Mouse (Mus musculus) mouse trophoblast stem cell (cell line): ENCODE results near the gene Plcg2.

ENCODE experiments used
- in situ Hi-C, 2 experiments: fragments of 300-500 bp; cut with MseI, MboI; formaldehyde crosslinking; loops; 2 replicates in 1 of 2; 3 replicates in 1 of 2; pipeline ENCODE4 v1.15.1; 2025

Gene Plcg2

GRCm38 (mm10) chr8:117546386-117546785 is 48.3 kb downstream of the Plcg2 start:
- in situ Hi-C loops = no loop called here

GRCm38 (mm10) chr8:117547945-117548344 is 49.9 kb downstream of the Plcg2 start:
- in situ Hi-C loops = no loop called here

DNA sequence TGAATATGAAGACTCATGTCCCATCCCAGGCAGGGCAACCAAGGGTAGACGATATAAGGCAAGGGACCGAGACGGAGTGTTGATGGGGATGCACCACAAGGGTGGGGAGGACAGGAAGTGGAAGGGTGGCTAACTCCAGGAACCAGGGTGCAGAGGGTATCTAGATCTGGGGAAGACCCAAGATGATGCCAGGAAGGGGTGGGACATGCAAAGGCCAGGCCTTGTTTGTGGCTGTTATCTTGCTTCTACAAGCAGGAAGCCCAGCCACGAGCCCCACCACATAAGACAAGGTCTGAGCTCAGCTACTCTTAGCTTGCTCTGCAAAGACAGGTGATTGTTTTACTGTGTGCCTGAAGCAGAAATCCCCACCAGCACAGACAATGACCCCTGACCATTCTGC is 50.4 kb downstream of the Plcg2 start:
- in situ Hi-C loops = no loop called here

DNA sequence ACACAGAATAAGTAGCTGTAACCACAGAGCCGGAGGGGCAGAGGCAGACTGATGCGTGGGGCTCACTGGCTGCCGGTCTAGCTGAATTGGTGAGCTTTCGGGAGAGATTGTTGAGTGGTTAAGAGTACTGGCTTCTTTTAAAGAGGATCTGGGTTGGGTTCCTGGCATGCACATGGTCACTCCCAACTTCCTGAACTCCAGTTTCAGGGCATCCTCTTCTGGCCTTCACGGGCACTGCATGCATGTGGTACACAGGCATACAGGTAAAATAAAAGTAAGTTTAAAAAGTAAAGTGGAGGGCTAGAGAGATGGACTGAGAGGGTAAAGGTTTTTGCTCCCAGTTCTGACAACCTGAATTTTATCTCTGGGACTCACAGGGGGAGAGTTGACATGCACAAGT is 52.4 kb downstream of the Plcg2 start:
- in situ Hi-C loops = no loop called here

GRCm38 (mm10) chr8:117561014-117561413 is 62.9 kb downstream of the Plcg2 start:
- in situ Hi-C loops = no loop called here

DNA sequence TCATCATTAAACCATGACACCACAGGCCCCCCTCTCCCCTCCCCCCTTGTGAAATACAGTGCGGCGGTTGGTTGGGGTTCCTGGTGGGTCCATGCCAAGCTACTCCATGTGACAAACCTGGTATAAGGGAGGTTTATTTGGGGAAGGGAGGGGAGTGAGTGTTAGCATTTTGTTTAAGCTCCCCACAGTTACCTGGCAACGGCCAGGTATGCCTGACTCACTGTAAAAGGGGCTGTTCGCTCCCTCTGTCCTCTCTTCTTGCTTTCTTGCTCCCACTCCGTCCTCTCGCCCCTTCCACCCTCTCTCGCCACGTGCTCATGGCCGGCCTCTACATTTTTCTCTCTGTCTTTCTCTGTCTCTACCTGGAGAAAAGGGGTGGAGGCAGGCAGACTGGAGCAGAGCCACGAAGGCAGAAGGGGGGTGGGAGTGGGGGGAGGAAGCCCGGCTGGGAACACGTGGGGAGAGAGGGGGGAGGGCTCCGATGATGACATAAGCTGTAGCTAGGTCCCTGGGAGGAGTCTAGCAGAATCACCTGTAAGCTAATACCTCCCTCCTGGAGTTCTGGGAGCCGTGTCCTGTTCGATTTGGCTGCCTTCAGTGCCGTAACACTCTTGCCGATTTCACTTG is 63.8 kb downstream of the Plcg2 start:
- in situ Hi-C loops = no loop called here

DNA sequence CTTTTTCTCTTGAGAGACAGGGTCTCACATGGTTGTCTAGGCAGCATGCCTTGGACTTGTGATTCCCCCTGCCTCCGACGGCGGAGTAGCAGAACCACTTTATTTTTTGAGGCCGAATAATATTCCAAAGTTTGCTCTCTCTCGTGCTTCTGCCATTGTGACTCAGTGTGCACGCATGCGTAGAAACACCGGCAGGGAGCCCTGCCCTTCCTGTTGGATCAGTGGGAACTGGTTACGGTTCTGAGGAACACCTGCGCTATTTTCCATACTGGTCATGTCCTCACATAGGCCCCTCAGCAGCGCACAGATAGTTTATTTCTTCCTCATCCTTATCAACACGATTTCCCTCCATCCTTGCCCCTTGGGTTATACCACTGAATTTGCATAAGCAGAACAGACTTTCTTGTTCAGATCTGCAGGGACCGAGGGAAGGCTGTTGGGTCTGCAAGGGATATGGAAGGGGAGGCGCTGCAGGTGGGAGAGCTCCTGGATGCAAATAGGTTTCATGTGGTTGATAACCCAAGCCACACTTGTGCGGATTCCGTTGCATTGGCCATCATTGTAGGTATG is 64.4 kb downstream of the Plcg2 start:
- in situ Hi-C loops = no loop called here

GRCm38 (mm10) chr8:117569409-117569808 is 71.3 kb downstream of the Plcg2 start:
- in situ Hi-C loops = loop anchor here in 1 of 2 experiments (5.0 kb wide), 1 partner anchor 87 kb away; no protein-coding TSS in a partner anchor

- in situ Hi-C loops = no loop called here
These were observed 78.2 kb downstream of the Plcg2 start for GRCm38 (mm10) chr8:117576291-117576785.

- in situ Hi-C loops = no loop called here
These were observed 79.0 kb downstream of the Plcg2 start for GRCm38 (mm10) chr8:117577059-117577458.

- in situ Hi-C loops = no loop called here
These were observed 79.8 kb downstream of the Plcg2 start for GRCm38 (mm10) chr8:117577883-117578282.

- in situ Hi-C loops = no loop called here
These were observed 80.8 kb downstream of the Plcg2 start for GRCm38 (mm10) chr8:117578856-117579255.

DNA sequence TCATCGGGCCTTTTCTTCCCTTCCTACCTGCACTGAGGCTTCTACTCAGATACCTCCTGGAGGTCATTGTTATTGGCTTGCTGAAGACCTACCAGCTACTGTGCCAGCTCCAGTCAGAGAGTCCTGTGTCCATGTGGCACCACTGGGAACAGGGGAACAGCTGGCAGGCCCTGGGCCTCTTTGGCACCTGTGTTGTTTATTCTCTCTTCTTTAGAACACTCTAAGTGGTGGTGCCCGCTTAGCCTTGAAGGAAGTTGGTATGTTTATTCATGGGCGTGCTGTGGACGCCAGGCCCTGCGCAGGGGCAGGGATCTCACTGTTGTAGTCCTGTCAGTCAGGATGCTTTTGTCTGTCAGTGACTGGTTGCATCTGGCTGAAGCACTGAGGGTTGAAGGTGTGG is 95.8 kb downstream of the Plcg2 start:
- in situ Hi-C loops = no loop called here

GRCm38 (mm10) chr8:117595001-117595400 is 96.9 kb downstream of the Plcg2 start:
- in situ Hi-C loops = no loop called here

DNA sequence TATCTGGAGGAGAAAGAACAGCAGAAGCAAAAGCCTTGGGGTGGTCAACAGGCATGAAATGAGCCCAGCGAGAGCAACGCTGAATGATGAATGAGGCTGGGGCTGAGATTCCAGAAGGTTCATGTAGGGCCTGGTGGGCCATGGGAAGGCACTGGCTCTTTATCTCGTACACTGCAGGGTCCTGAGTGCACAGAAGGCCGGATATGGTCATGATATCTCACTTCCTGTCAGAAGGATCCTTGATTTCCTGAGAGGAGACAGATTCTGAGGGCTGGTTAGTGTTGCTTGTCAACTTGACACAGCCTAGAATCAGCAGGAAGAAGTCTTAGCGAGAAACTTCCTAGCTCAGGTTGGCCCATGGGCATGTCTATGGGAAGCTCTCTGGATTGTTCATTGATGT is 98.7 kb downstream of the Plcg2 start:
- in situ Hi-C loops = no loop called here

DNA sequence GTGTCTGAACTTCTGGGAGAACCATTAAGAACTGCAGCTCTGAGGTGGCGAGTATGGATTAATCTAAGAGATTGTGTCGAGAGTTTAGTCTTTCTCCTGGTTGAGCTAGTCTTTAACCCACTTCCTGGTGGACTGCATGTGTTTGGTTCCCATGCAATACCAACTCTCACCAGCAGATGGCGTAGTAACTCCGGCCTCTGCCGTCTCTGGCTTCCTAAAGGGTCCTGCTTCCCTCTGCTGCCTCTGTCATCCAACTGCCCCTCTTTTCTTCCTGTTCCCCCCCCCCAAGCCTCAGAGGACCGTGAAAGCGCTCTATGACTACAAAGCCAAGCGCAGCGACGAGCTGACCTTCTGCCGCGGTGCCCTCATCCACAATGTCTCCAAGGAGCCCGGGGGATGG is 102.7 kb downstream of the Plcg2 start:
- in situ Hi-C loops = no loop called here

GRCm38 (mm10) chr8:117604101-117604500 is 106.0 kb downstream of the Plcg2 start:
- in situ Hi-C loops = no loop called here

DNA sequence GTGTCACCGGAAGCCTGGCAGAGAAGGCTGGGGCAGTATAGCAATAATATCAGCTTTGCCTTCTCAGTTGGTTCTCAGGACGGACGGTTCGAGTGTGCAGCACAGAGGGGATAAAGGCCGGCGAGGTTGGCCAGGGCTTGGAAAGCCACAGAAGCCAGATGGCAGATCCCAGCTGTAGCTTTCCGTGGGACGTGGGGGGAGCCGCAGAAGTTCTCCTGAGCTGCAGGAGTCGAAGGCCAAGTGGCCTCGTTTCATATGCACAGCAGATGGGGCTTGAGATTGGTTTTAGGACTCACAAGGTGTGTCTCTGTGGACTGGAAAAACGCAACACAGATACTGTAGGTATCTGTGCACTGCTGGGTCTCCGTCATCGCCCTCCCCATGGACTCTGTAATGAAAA is 106.6 kb downstream of the Plcg2 start:
- in situ Hi-C loops = no loop called here

DNA sequence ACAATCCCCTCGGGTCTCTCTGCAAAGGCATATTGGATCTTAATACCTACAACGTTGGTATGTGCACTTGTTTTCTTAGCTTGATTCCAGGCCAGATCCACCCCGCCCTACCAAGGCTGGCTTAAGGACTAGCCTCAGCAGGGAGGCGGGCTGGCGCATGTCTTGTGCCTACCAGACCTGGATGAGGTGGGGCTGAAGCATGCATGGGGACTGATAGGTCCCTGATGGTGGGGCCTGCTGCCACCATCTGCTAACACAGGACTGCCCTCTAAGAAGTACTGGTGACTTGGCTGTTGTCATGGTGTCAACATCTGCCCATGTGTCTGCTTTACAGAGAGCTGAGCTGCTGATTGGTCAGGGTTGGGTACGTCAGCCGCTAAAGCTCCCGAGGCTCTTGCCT is 107.1 kb downstream of the Plcg2 start:
- in situ Hi-C loops = no loop called here

DNA sequence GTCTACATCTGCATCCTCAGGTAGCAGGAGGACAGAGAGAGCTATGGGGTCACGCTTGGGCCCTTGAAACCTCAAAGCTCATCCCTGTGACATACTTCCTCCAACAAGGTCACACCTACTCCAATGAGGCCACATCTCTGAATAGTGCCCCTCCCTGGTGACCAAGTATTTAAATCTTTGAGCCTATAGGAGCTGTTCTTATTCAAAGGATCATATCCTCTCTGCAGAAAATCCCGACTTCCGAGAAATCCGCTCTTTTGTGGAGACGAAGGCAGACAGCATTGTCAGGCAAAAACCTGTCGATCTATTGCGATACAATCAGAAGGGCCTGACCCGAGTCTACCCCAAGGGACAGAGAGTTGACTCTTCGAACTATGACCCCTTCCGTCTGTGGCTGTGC is 112.4 kb downstream of the Plcg2 start:
- in situ Hi-C loops = no loop called here

DNA sequence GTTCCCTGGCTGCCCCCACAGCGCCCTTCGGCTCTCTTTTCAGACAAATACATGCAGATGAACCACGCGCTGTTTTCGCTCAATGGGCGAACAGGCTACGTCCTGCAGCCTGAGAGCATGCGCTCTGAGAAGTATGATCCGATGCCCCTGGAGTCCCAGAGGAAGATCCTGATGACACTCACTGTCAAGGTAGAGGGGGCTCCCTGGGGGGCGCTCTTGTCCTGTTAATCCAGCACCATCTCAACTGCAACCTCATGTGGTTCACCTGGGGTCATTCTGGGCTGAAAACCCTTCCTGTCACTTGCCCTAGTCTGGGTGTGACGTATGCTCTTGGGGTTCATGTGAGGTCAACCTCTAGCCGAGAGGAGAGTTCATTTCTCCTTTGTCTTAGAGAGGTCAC is 114.8 kb downstream of the Plcg2 start:
- in situ Hi-C loops = no loop called here

DNA sequence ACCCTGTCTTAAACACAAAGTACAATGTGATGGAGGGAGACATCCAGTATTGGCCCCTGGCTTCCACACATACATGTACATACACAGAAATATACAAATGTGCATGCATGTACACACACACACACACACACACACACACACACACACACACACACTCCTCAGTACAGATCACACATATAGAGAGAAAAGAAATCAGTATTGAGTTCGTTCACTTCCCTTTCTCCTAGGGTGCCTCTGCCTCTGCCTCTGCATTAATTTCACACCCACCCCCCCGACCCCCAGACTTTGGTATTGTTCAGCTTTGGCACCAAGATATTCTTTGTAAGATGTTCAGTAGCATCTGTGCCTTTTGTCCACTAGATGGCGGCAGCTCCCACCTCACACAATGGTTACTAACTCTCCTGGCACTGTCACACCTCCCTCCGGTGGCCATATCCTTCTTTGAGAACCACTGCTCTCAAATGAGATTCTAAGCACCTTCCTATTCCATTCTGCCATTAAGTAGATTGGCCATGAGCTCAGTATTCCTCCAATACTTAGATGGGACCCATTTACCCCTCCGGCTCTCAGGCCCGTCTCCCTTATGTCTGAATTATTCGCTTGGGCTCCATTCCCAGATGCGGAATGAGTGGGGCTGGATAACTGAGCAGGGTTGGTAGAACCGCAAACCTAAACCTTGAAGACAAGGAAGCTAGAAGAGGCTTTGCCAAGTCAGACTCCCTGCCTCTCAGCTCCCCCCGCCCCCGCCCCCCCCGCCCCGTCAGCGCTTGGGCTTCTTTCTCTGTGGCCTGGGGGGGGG is 128.1 kb downstream of the Plcg2 start:
- in situ Hi-C loops = no loop called here

DNA sequence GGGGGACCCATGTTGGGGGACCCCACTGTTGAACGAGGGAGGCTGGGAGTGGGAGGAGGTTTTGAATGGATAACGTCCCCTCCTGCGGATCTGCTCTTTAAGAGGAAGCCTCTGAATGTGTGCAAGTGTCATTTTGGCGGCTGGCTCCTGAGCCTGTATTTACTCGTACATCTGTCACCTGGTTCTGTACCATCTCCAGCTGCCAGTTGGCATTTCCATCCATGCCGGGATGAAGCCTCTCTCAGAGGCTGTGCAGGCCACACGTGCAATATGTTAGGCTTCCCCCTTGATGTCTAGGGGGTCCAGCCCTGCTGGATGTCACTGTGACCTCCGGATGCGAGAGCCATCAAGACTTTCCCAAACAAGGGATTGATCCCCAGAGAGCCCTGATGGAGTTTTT is 129.0 kb downstream of the Plcg2 start:
- in situ Hi-C loops = no loop called here
